Mouse (Mus musculus) heart, embryonic 15.5 days (tissue): ENCODE measurements at regions not wholly inside any gene's neighbourhood (a gene's known extent, or its start where the extent isn't known, plus 50 kb on each side); places are given as distances from the start of the nearest gene placed in this dataset.

Source experiments
- ATAC-seq: fragments of 200-750 bp; cut with Nextera tagmentation; replicated peaks from 2 replicates; pipeline ENCODE4 v1.8.0; 2017; ENCODE audit warnings: low read depth, moderate TSS enrichment; ENCODE audit not compliant: insufficient number of reproducible peaks, insufficient read depth, low FRiP score
- H3K27ac ChIP-seq: fragments of 300-500 bp; sonication (generic); 2 replicates; pipeline ENCODE4 v1.5.1; 2015; ENCODE audit warnings: mild to moderate bottlenecking, inconsistent platforms
- H3K27me3 ChIP-seq: fragments of 300-500 bp; sonication (generic); 2 replicates; pipeline ENCODE4 v1.6.1; 2015; ENCODE audit warnings: inconsistent platforms
- H3K36me3 ChIP-seq: fragments of 300-500 bp; sonication (generic); 2 replicates; pipeline ENCODE4 v1.6.1; 2015; ENCODE audit warnings: mild to moderate bottlenecking, inconsistent platforms
- H3K4me1 ChIP-seq: fragments of 300-500 bp; sonication (generic); replicated peaks from 2 replicates; pipeline ENCODE4 v1.6.1; 2015; ENCODE audit warnings: inconsistent platforms
- H3K4me2 ChIP-seq: fragments of 300-500 bp; sonication (generic); 2 replicates; pipeline ENCODE4 v1.6.1; 2015; ENCODE audit warnings: inconsistent platforms, mild to moderate bottlenecking, moderate library complexity
- H3K4me3 ChIP-seq: fragments of 300-500 bp; sonication (generic); 2 replicates; pipeline ENCODE4 v1.5.1; 2015; ENCODE audit warnings: mild to moderate bottlenecking, inconsistent platforms
- H3K9ac ChIP-seq: fragments of 300-500 bp; sonication (generic); 2 replicates; pipeline ENCODE4 v1.6.1; 2015; ENCODE audit warnings: mild to moderate bottlenecking, inconsistent platforms
- H3K9me3 ChIP-seq: fragments of 300-500 bp; sonication (generic); replicated peaks from 2 replicates; pipeline ENCODE4 v1.6.1; 2016; ENCODE audit warnings: inconsistent platforms
- WGBS: fragments of 180-500 bp; shearing (Covaris S2); methylation state at CpG from one replicate; pipeline ENCODE4 v1.1.7; 2015; ENCODE audit warnings: mixed read lengths; 5-methylcytosine and 5-hydroxymethylcytosine counted together

DNA sequence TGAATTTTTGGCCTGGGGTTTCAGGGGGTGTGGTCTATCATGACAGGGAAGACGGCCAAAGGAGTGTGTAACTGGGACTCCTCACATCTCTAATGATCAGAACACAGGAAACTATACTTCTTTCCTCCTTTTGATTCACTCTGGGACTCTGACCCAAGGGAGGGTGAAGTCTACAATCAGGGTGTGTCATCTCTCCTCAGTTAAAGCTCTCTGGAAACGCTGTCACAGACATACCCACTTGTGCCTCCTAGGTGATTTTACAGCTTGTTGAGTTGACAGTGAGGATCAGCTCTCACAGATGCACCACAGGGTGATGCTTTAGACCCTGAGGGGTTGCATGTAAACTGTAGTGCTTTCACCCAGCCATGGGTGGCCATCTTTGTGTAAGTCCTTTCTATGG, 194.9 kb upstream of the Klf4 start:
- H3K9me3 ChIP-seq: no peaks in the 10 kb centered on the region
- ATAC-seq: no peak
- H3K4me3 ChIP-seq: no peak overlapping the region
- no peaks in the 10 kb centered on the region for H3K27me3 ChIP-seq
- H3K4me2 ChIP-seq: no peak overlapping the region
- no peak overlapping the region for H3K27ac ChIP-seq
- no peaks in the 10 kb centered on the region for H3K36me3 ChIP-seq
- WGBS: 61% methylated on average over 2 of the region's 2 CpGs
- no peak overlapping the region for H3K9ac ChIP-seq
- peaks cover 6% of the 10 kb centered on the region for H3K4me1 ChIP-seq

DNA sequence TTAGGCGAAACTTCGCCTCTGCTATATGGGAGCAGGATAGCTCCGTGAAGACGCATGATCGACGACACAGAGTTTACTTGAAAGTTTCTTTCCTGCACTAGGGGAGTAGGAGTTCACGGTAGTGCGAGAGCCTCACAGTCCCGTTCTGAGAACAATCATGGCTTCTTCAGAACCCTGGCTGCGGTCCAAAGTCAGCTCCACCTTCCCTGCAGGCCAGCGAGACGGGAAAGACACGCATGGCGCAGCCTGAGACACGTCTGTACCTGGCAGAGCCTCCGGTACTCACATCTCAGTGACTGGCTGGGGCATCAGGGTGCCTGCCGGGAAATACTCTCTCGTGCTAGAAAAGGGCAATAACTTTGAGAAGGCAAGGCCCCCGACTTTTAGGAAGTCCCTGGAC, 193.8 kb upstream of the Klf4 start:
- Histone ChIP-seq H3K4me3 (no peak overlapping the region), H3K27me3 (no peaks in the 10 kb centered on the region), H3K36me3 (no peaks in the 10 kb centered on the region), H3K4me1 (peaks cover 12% of the 10 kb centered on the region), H3K4me2 (no peak overlapping the region), H3K9me3 (no peaks in the 10 kb centered on the region), H3K9ac (no peak overlapping the region), H3K27ac (no peak overlapping the region)
- ATAC-seq: no peak
- 71% methylated on average over 19 of the region's 19 CpGs for WGBS

GRCm38 (mm10) chr4:55724286-55724685, 192.0 kb upstream of the Klf4 start:
- Histone ChIP-seq H3K36me3 (no peaks in the 10 kb centered on the region), H3K9me3 (no peaks in the 10 kb centered on the region), H3K4me2 (no peak overlapping the region), H3K4me3 (no peak overlapping the region), H3K9ac (no peak overlapping the region), H3K27ac (no peak overlapping the region), H3K4me1 (peaks cover 12% of the 10 kb centered on the region), H3K27me3 (0 out of 2 replicates have a peak, but pooled peaks cover 3% of the 10 kb centered on the region)
- 97% methylated on average over 1 of the region's 1 CpGs for WGBS
- no peak for ATAC-seq

DNA sequence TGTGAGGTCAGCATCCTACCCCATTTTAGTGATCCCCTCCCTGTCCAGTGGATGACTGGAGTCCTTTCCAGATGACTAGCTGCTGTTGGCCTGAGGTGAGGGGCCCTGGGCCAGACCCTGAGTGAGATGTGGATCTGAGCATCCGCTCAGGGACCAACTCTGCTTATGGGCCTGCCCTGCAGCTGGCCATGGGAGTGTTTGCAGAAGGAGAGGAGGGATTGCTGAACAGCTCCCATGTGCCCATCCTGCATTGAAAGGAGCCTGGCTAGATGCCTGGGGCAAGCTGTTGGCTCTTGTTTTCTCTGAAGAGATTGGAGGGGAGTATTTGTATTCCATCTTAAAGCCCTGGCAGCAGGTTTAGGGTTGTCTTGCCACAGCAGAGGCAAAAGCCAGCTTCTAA, 190.9 kb upstream of the Klf4 start:
- Histone ChIP-seq H3K9me3 (no peaks in the 10 kb centered on the region), H3K27me3 (0 out of 2 replicates have a peak, but pooled peaks cover 3% of the 10 kb centered on the region), H3K4me2 (no peak overlapping the region), H3K27ac (no peak overlapping the region), H3K36me3 (no peaks in the 10 kb centered on the region), H3K9ac (no peak overlapping the region), H3K4me3 (no peak overlapping the region), H3K4me1 (peaks cover 14% of the 10 kb centered on the region)
- WGBS: 86% methylated on average over 1 of the region's 1 CpGs
- 0 out of 2 replicates have a peak, but pooled peaks have one; percentile 23 for ATAC-seq

DNA sequence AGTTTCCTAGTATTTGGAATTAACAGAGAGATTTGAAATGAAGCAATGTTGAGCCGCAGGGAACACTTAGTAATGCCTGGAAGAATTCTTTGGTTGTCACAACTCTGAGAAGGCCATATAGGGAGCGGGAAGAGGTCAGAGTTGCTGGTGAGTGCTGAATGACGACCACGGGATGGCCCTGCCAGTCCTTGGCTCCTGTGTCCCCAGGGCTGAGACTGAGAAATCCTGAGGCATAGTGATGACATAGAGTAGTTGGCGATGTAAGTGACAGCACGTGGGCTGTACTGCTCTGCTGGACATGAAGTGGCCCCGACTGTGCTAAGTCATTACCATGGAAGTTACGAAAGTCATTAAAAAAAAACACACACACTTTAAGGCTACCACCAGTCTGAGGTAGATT, 190.1 kb upstream of the Klf4 start:
- Histone ChIP-seq H3K27ac (no peak overlapping the region), H3K9me3 (no peaks in the 10 kb centered on the region), H3K27me3 (0 out of 2 replicates have a peak, but pooled peaks cover 3% of the 10 kb centered on the region), H3K4me2 (no peak overlapping the region), H3K36me3 (no peaks in the 10 kb centered on the region), H3K4me3 (no peak overlapping the region), H3K9ac (no peak overlapping the region), H3K4me1 (peaks cover 14% of the 10 kb centered on the region)
- no peak; the same call in 1 of the 2 replicates for ATAC-seq
- 36% methylated on average over 8 of the region's 8 CpGs for WGBS

DNA sequence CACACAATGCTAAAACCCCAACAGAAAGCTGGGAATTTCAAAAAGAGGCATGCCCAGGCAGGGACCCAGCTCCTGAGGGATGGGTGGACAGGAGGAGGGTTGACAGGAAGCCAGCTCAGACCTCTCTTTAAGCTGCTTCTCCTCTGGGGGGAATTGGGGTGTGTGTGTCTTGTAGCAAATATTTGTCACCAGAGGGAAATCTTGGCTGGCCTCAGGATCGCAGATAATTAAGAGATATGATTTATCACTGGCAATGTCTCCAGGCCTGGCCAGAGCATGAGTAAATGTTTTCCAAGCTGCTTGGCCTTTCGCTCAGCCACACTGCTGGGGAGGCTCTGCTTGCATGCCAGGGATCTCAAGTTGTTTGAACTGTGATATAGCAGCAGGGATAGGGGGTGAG, 189.6 kb upstream of the Klf4 start:
- Histone ChIP-seq H3K4me1 (peaks cover 14% of the 10 kb centered on the region), H3K27ac (no peak overlapping the region), H3K4me2 (no peak overlapping the region), H3K4me3 (no peak overlapping the region), H3K27me3 (0 out of 2 replicates have a peak, but pooled peaks cover 3% of the 10 kb centered on the region), H3K9ac (no peak overlapping the region), H3K36me3 (no peaks in the 10 kb centered on the region), H3K9me3 (no peaks in the 10 kb centered on the region)
- WGBS: 43% methylated on average over 2 of the region's 2 CpGs
- no peak for ATAC-seq

DNA sequence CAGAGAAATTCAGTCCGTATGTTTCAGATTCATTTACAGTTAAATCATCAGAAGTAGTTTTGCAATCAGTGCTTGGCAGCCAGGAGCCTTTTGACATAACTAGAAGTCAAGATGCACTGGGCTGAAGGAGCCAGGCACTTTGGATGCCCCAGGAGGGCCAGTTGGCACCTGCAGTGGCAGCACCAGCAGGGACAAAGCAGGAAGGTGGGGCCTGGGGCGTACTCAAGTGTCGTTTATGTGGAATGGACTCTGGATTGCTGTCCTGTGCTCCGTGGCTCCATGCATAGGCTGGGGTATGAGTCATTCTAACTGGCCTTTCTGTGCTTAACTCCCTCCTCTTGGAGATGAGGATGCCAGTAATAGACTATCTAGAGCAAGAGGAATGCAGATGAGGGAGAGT, 186.2 kb upstream of the Klf4 start:
- no peak for ATAC-seq
- H3K9ac ChIP-seq: no peak overlapping the region

GRCm38 (mm10) chr4:55716161-55716651, 183.9 kb upstream of the Klf4 start:
- no peak overlapping the region for H3K4me2 ChIP-seq
- H3K4me3 ChIP-seq: no peak overlapping the region
- no peaks in the 10 kb centered on the region for H3K9me3 ChIP-seq
- H3K4me1 ChIP-seq: peaks cover 14% of the 10 kb centered on the region
- no peak overlapping the region for H3K9ac ChIP-seq
- H3K36me3 ChIP-seq: no peaks in the 10 kb centered on the region
- WGBS: 48% methylated on average over 5 of the region's 5 CpGs
- 0 out of 2 replicates have a peak, but pooled peaks cover 6% of the 10 kb centered on the region for H3K27me3 ChIP-seq
- 0 out of 2 replicates have a peak, but pooled peaks have one; percentile 39 for ATAC-seq
- H3K27ac ChIP-seq: no peak overlapping the region

More for the DNA sequence above, 186.2 kb upstream of the Klf4 start:
- Histone ChIP-seq H3K27ac (no peak overlapping the region), H3K36me3 (no peaks in the 10 kb centered on the region), H3K4me1 (peaks cover 18% of the 10 kb centered on the region), H3K27me3 (0 out of 2 replicates have a peak, but pooled peaks cover 3% of the 10 kb centered on the region), H3K4me3 (no peak overlapping the region), H3K4me2 (no peak overlapping the region), H3K9me3 (no peaks in the 10 kb centered on the region)
- WGBS: 55% methylated on average over 4 of the region's 4 CpGs

- no peak for ATAC-seq
- Histone ChIP-seq H3K4me2 (no peak overlapping the region), H3K27ac (no peak overlapping the region), H3K27me3 (0 out of 2 replicates have a peak, but pooled peaks cover 8% of the 10 kb centered on the region), H3K9ac (no peak overlapping the region), H3K9me3 (no peaks in the 10 kb centered on the region), H3K4me1 (peaks cover 14% of the 10 kb centered on the region), H3K4me3 (no peak overlapping the region), H3K36me3 (no peaks in the 10 kb centered on the region)
- WGBS: 40% methylated on average over 13 of the region's 13 CpGs
Measured at GRCm38 (mm10) chr4:55711500-55712341, 179.5 kb upstream of the Klf4 start.

GRCm38 (mm10) chr4:55710476-55710875, 178.2 kb upstream of the Klf4 start:
- no peak overlapping the region for H3K4me3 ChIP-seq
- WGBS: 85% methylated on average over 5 of the region's 5 CpGs
- no peaks in the 10 kb centered on the region for H3K9me3 ChIP-seq

GRCm38 (mm10) chr4:55708808-55709207, 176.5 kb upstream of the Klf4 start:
- ATAC-seq: no peak
- 71% methylated on average over 2 of the region's 2 CpGs for WGBS
- H3K9me3 ChIP-seq: no peaks in the 10 kb centered on the region
- H3K27me3 ChIP-seq: 0 out of 2 replicates have a peak, but pooled peaks cover 8% of the 10 kb centered on the region
- no peak overlapping the region for H3K9ac ChIP-seq
- no peak overlapping the region for H3K4me3 ChIP-seq
- peaks cover 10% of the 10 kb centered on the region for H3K4me1 ChIP-seq
- H3K27ac ChIP-seq: no peak overlapping the region
- no peak overlapping the region for H3K4me2 ChIP-seq
- H3K36me3 ChIP-seq: no peaks in the 10 kb centered on the region

More at GRCm38 (mm10) chr4:55710476-55710875, 178.2 kb upstream of the Klf4 start:
- no peak overlapping the region for H3K4me2 ChIP-seq
- H3K27ac ChIP-seq: no peak overlapping the region
- H3K9ac ChIP-seq: no peak overlapping the region
- H3K27me3 ChIP-seq: 0 out of 2 replicates have a peak, but pooled peaks cover 8% of the 10 kb centered on the region
- no peaks in the 10 kb centered on the region for H3K36me3 ChIP-seq
- ATAC-seq: no peak
- H3K4me1 ChIP-seq: peaks cover 10% of the 10 kb centered on the region
